Mouse (Mus musculus) testis, postnatal 10 days (tissue): ENCODE measurements around the gene BC049730.
"Not testable (repeated sequence)": the region's sequence is repeated elsewhere in the genome, so short reads cannot be mapped to it uniquely, and the experiment has no call there.

Experiments
- DNase-seq: peaks from one replicate; pipeline ENCODE4 v3.0.0; 2021; ENCODE audit warnings: low spot score

Gene BC049730

GRCm38 (mm10) chr7:24708832-24709292 is at the start of gene BC049730:
TSS of gene BC049730 (plus strand) at chr7:24709242.
- no peak for DNase-seq

GRCm38 (mm10) chr7:24659737-24660357 is 49.2 kb upstream of the BC049730 start:
- DNase-seq = no peak

- DNase-seq = no peak
These were observed 47.7 kb upstream of the BC049730 start for GRCm38 (mm10) chr7:24661118-24661904.

GRCm38 (mm10) chr7:24662575-24662974 is 46.5 kb upstream of the BC049730 start:
- peak; percentile 80 for DNase-seq

- DNase-seq = no peak
These were observed 44.7 kb upstream of the BC049730 start for GRCm38 (mm10) chr7:24664301-24664700.

GRCm38 (mm10) chr7:24664959-24665358 is 44.1 kb upstream of the BC049730 start:
- DNase-seq = no peak

GRCm38 (mm10) chr7:24671944-24672439 is 37.0 kb upstream of the BC049730 start:
- DNase-seq = peak; percentile 59

GRCm38 (mm10) chr7:24676575-24676974 is 32.5 kb upstream of the BC049730 start, which contains the start of gene Tex101:
TSS of gene Tex101 (minus strand) at chr7:24676675.
- no peak for DNase-seq

GRCm38 (mm10) chr7:24684121-24684520 is 24.9 kb upstream of the BC049730 start:
- DNase-seq = not testable (repeated sequence)

- DNase-seq = not testable (repeated sequence)
These were observed 21.5 kb upstream of the BC049730 start for GRCm38 (mm10) chr7:24687519-24687918.

- not testable (repeated sequence) for DNase-seq
These were observed 16.3 kb upstream of the BC049730 start for GRCm38 (mm10) chr7:24692693-24693092.

- not testable (repeated sequence) for DNase-seq
These were observed 11.2 kb upstream of the BC049730 start for GRCm38 (mm10) chr7:24697891-24698290.

- DNase-seq = not testable (repeated sequence)
These were observed 6.2 kb upstream of the BC049730 start for GRCm38 (mm10) chr7:24702841-24703240.

- no peak for DNase-seq
These were observed 6.0 kb downstream of the BC049730 start for GRCm38 (mm10) chr7:24715039-24715438.

- not testable (repeated sequence) for DNase-seq
These were observed 17.8 kb downstream of the BC049730 start, which contains the start of gene Gm4763 for GRCm38 (mm10) chr7:24726808-24727207. TSS of gene Gm4763 (minus strand) at chr7:24726908.

GRCm38 (mm10) chr7:24735970-24736670 is 27.1 kb downstream of the BC049730 start:
- DNase-seq = peak; percentile 67

GRCm38 (mm10) chr7:24750695-24751094 is 41.7 kb downstream of the BC049730 start:
- no peak for DNase-seq

- no peak for DNase-seq
These were observed 42.6 kb downstream of the BC049730 start for GRCm38 (mm10) chr7:24751610-24752009.

GRCm38 (mm10) chr7:24753476-24753875 is 44.4 kb downstream of the BC049730 start:
- DNase-seq = no peak

GRCm38 (mm10) chr7:24758520-24758919 is 49.5 kb downstream of the BC049730 start:
- DNase-seq = no peak

GRCm38 (mm10) chr7:24760211-24760610 is 51.2 kb downstream of the BC049730 start, which contains the start of gene Cd177:
TSS of gene Cd177 (minus strand) at chr7:24760311.
- no peak for DNase-seq

- DNase-seq = no peak
These were observed 52.1 kb downstream of the BC049730 start for GRCm38 (mm10) chr7:24761161-24761560.
